Mouse (Mus musculus) stomach, postnatal 0 days (tissue): ENCODE measurements around the gene Dmbx1.

Experiments
- CTCF ChIP-seq: IDR thresholded peaks from 2 replicates; pipeline ENCODE4 v1.5.1; 2016; ENCODE audit warnings: antibody characterized with exemption, low read depth, mild to moderate bottlenecking, moderate library complexity
- EP300 ChIP-seq: optimal IDR thresholded peaks from 2 replicates; pipeline ENCODE3; 2016; ENCODE audit warnings: antibody characterized with exemption

- no peak for TF ChIP-seq CTCF
- no peak for TF ChIP-seq EP300
These were observed 24.7 kb upstream of the Dmbx1 start for GRCm38 (mm10) chr4:115964446-115964845.
